ENCODE assay signal across 7 mouse cellular contexts in genomic region chr1:160791381-160792155, GRCm38 (mm10). TPM values are rescaled to one million over a fixed set of nuclear protein-coding genes. Genes with fewer than 3 reads are reported as not detected.
DNase-seq lines count a peak whose midpoint lies in the region; ATAC-seq and TF ChIP-seq lines count a peak whose summit lies in the region.

No protein-coding gene starts in this region.

- H3K4me3 ChIP-seq in testis, adult 2 months (ENCODE audit: control insufficient read depth, low read depth, low read length): peak overlapping the region; percentile 92
- H3K4me3 ChIP-seq in cortical plate, adult 2 months (ENCODE audit: insufficient read depth, low read length): peak overlapping the region; percentile 67
- H3K4me3 ChIP-seq in heart, embryonic 13.5 days: peak overlapping the region; percentile 98
- peak overlapping the region; percentile 85 for H3K4me3 ChIP-seq in liver, adult 2 months (ENCODE audit: insufficient read depth, low read depth, low read length)
- peak overlapping the region; percentile 86 for H3K4me3 ChIP-seq in neural tube, embryonic 12.5 days

- peak overlapping the region; percentile 96 for H3K9ac ChIP-seq in heart, embryonic 13.5 days
- peak overlapping the region; percentile 98 for H3K9ac ChIP-seq in liver, adult 2 months (ENCODE audit: low read depth, low read length)
- H3K9ac ChIP-seq in neural tube, embryonic 12.5 days: peak overlapping the region; percentile 84

- peak overlapping the region; percentile 64 for H3K27ac ChIP-seq in testis, adult 2 months (ENCODE audit: control insufficient read depth, insufficient read depth, low read depth, low read length)
- no peak overlapping the region for H3K27ac ChIP-seq in cortical plate, adult 2 months (ENCODE audit: insufficient read depth, low read length)
- peak overlapping the region; percentile 92 for H3K27ac ChIP-seq in heart, embryonic 13.5 days (replicated peaks)
- H3K27ac ChIP-seq in liver, adult 2 months (replicated peaks; ENCODE audit: insufficient read depth, low read depth, low read length): peak overlapping the region; percentile 97
- H3K27ac ChIP-seq in neural tube, embryonic 12.5 days: no peak overlapping the region

- no peaks in the 10 kb centered on the region for H3K36me3 ChIP-seq in testis, adult 2 months (ENCODE audit: control insufficient read depth, insufficient read depth, low read length)
- H3K36me3 ChIP-seq in heart, embryonic 13.5 days: no peaks in the 10 kb centered on the region
- no peaks in the 10 kb centered on the region for H3K36me3 ChIP-seq in liver, adult 2 months (ENCODE audit: control insufficient read depth, insufficient read depth, low read length)
- no peaks in the 10 kb centered on the region for H3K36me3 ChIP-seq in neural tube, embryonic 12.5 days

- H3K27me3 ChIP-seq in testis, adult 2 months (ENCODE audit: control insufficient read depth, insufficient read depth, low read length): no peaks in the 10 kb centered on the region
- no peaks in the 10 kb centered on the region for H3K27me3 ChIP-seq in heart, embryonic 13.5 days (replicated peaks)
- no peaks in the 10 kb centered on the region for H3K27me3 ChIP-seq in liver, adult 2 months (ENCODE audit: control insufficient read depth, insufficient read depth, low read length)
- no peaks in the 10 kb centered on the region for H3K27me3 ChIP-seq in neural tube, embryonic 12.5 days (replicated peaks)

- peaks cover 3% of the 10 kb centered on the region; the same call in 1 of the 2 replicates for H3K79me2 ChIP-seq in liver, adult 2 months (ENCODE audit: control insufficient read depth, insufficient read depth, low read length)

- TF ChIP-seq CTCF in testis, adult 2 months (IDR thresholded peaks at IDR 0.05; ENCODE audit: control insufficient read depth, insufficient read depth, insufficient replicate concordance, low read depth, low read length): no peak
- TF ChIP-seq CTCF in cortical plate, adult 2 months (IDR thresholded peaks at IDR 0.05; ENCODE audit: extremely low read depth, insufficient read depth, low read length): no peak
- TF ChIP-seq CTCF in liver, adult 2 months (IDR thresholded peaks at IDR 0.05; ENCODE audit: low read depth, low read length): no peak

- H3K4me1 ChIP-seq in testis, adult 2 months (ENCODE audit: control insufficient read depth, insufficient read depth, low read length): peaks cover 3% of the 10 kb centered on the region
- H3K4me1 ChIP-seq in cortical plate, adult 2 months (ENCODE audit: control insufficient read depth, insufficient read depth, low read length): no peaks in the 10 kb centered on the region
- peaks cover 25% of the 10 kb centered on the region for H3K4me1 ChIP-seq in heart, embryonic 13.5 days
- peaks cover 8% of the 10 kb centered on the region for H3K4me1 ChIP-seq in liver, adult 2 months (ENCODE audit: control insufficient read depth, insufficient read depth, low read length)
- H3K4me1 ChIP-seq in neural tube, embryonic 12.5 days: peaks cover 8% of the 10 kb centered on the region

- H3K9me3 ChIP-seq in heart, embryonic 13.5 days: no peaks in the 10 kb centered on the region
- no peaks in the 10 kb centered on the region for H3K9me3 ChIP-seq in neural tube, embryonic 12.5 days

- peak overlapping the region; percentile 88 for H3K4me2 ChIP-seq in heart, embryonic 13.5 days
- peak overlapping the region; percentile 96 for H3K4me2 ChIP-seq in neural tube, embryonic 12.5 days (replicated peaks)

- no peak for TF ChIP-seq POLR2A in testis, adult 2 months (IDR thresholded peaks at IDR 0.05; ENCODE audit: control insufficient read depth, low read depth, low read length)
- no peak for TF ChIP-seq POLR2A in cortical plate, adult 2 months (IDR thresholded peaks at IDR 0.05; ENCODE audit: extremely low read depth, insufficient read depth, low read length)
- TF ChIP-seq POLR2A in liver, adult 2 months (IDR thresholded peaks at IDR 0.05; ENCODE audit: extremely low read depth, insufficient read depth, low read length): no peak

- peak; percentile 9; the same call in 1 of the 2 replicates for ATAC-seq in heart, embryonic 13.5 days (ENCODE audit: extremely low read depth, insufficient number of reproducible peaks, low FRiP score, low TSS enrichment)
- peak; percentile 24 for ATAC-seq in neural tube, embryonic 12.5 days (ENCODE audit: low FRiP score, low read depth)

- WGBS in heart, embryonic 13.5 days: 6% methylated on average over 20 of the region's 20 CpGs
- 3% methylated on average over 20 of the region's 20 CpGs for WGBS in liver, adult 2 months
- 11% methylated on average over 20 of the region's 20 CpGs for WGBS in neural tube, embryonic 12.5 days

- DNase-seq in testis, postnatal 10 days (ENCODE audit: low spot score): no peak
- peak; percentile 80 for DNase-seq in liver, adult 2 months (ENCODE audit: extremely low read depth, low read depth, low spot score)
- no peak for DNase-seq in Muller cell, postnatal 12 days (ENCODE audit: inconsistent ontology term)

RNA-seq across cellular contexts. Expression of gene Rabgap1l, which starts 1.4 kb away (rescaled TPM):
- 12.0 and 14.2 TPM in 2 replicates for polyA plus RNA-seq in testis, adult 2 months (2012; rRNA removed)
- polyA plus RNA-seq in cortical plate, adult 2 months (2012; rRNA removed): 65.2 and 68.0 TPM in 2 replicates
- 63.6 and 73.2 TPM in 2 replicates for polyA plus RNA-seq in heart, embryonic 13.5 days (2015; fragmentation: Nextera tagmentation; extraction: Ambion mirVana)
- total RNA-seq in liver, adult 2 months (2014; rRNA removed): 64.6 and 78.7 TPM in 2 replicates
- 4.7 and 6.4 TPM in 2 replicates for polyA plus RNA-seq in liver, adult 2 months (2012; rRNA removed)
- polyA plus RNA-seq in neural tube, embryonic 12.5 days (2016; fragmentation: Nextera tagmentation; extraction: Ambion mirVana): 15.2 and 16.2 TPM in 2 replicates

Comparison
In these comparisons a context has a peak if more than half of its experiments do, and no peak if none do; other contexts are left out.
1. H3K27ac ChIP-seq: peak in testis, adult 2 months (single experiment), heart, embryonic 13.5 days (single experiment) and liver, adult 2 months (single experiment); none in cortical plate, adult 2 months (single experiment) and neural tube, embryonic 12.5 days (single experiment).
2. Peak in every context shown above with its lines, with median percentiles within 50 percentile points of each other: H3K4me3 ChIP-seq and H3K9ac ChIP-seq.